Mouse (Mus musculus): ENCODE results near the gene Pmvk. TPM values are rescaled to one million over a fixed set of nuclear protein-coding genes. Genes with fewer than 3 reads are reported as not detected.

The Pmvk gene
- polyA plus RNA-seq, 1 experiment from 2014 or later, result 53.8 TPM

Other genes starting within 250 kb of the Pmvk start
- 12.5 and 13.2 TPM in 2 replicates for gene Thbs3, start 239.4 kb upstream of the Pmvk start, polyA plus RNA-seq (2014; fragmentation: Nextera tagmentation; extraction: Ambion mirVana)
- gene Mtx1, start 227.5 kb upstream of the Pmvk start, polyA plus RNA-seq (2014; fragmentation: Nextera tagmentation; extraction: Ambion mirVana), result 217 and 259 TPM in 2 replicates
- gene Muc1, start 225.5 kb upstream of the Pmvk start, polyA plus RNA-seq (2014; fragmentation: Nextera tagmentation; extraction: Ambion mirVana), result 8.0 and 13.6 TPM in 2 replicates
- 321 and 407 TPM in 2 replicates for gene Krtcap2, start 208.6 kb upstream of the Pmvk start, polyA plus RNA-seq (2014; fragmentation: Nextera tagmentation; extraction: Ambion mirVana)
- gene Trim46, start 208.2 kb upstream of the Pmvk start, polyA plus RNA-seq (2014; fragmentation: Nextera tagmentation; extraction: Ambion mirVana), result 2.8 and 3.6 TPM in 2 replicates
- gene Dpm3, start 195.2 kb upstream of the Pmvk start, polyA plus RNA-seq (2014; fragmentation: Nextera tagmentation; extraction: Ambion mirVana), result 134 and 200 TPM in 2 replicates
- gene Slc50a1, start 184.0 kb upstream of the Pmvk start, polyA plus RNA-seq (2014; fragmentation: Nextera tagmentation; extraction: Ambion mirVana), result 55.1 and 64.1 TPM in 2 replicates
- gene Efna1, start 173.4 kb upstream of the Pmvk start, polyA plus RNA-seq (2014; fragmentation: Nextera tagmentation; extraction: Ambion mirVana), result 45.4 and 58.8 TPM in 2 replicates
- 9.7 and 10.1 TPM in 2 replicates for gene Efna3, start 131.6 kb upstream of the Pmvk start, polyA plus RNA-seq (2014; fragmentation: Nextera tagmentation; extraction: Ambion mirVana)
- 30.1 and 36.6 TPM in 2 replicates for gene Efna4, start 116.5 kb upstream of the Pmvk start, polyA plus RNA-seq (2014; fragmentation: Nextera tagmentation; extraction: Ambion mirVana)
- 35.9 and 47.1 TPM in 2 replicates for gene Adam15, start 104.5 kb upstream of the Pmvk start, polyA plus RNA-seq (2014; fragmentation: Nextera tagmentation; extraction: Ambion mirVana)
- 0.18 and 0.30 TPM in 2 replicates for gene Dcst2, start 92.6 kb upstream of the Pmvk start, polyA plus RNA-seq (2014; fragmentation: Nextera tagmentation; extraction: Ambion mirVana)
- 0.63 and 1.5 TPM in 2 replicates for gene Dcst1, start 89.3 kb upstream of the Pmvk start, polyA plus RNA-seq (2014; fragmentation: Nextera tagmentation; extraction: Ambion mirVana)
- 1.8 and 2.2 TPM in 2 replicates for gene Zbtb7b, start 59.8 kb upstream of the Pmvk start, polyA plus RNA-seq (2014; fragmentation: Nextera tagmentation; extraction: Ambion mirVana)
- gene Lenep, start 51.7 kb upstream of the Pmvk start, polyA plus RNA-seq (2014; fragmentation: Nextera tagmentation; extraction: Ambion mirVana), result not detected in 2 replicates
- 19.6 and 24.9 TPM in 2 replicates for gene Flad1, start 42.7 kb upstream of the Pmvk start, polyA plus RNA-seq (2014; fragmentation: Nextera tagmentation; extraction: Ambion mirVana)
- gene Cks1b, start 36.2 kb upstream of the Pmvk start, polyA plus RNA-seq (2014; fragmentation: Nextera tagmentation; extraction: Ambion mirVana), result 632 and 773 TPM in 2 replicates
- 42.8 and 64.0 TPM in 2 replicates for gene Shc1, start 36.1 kb upstream of the Pmvk start, polyA plus RNA-seq (2014; fragmentation: Nextera tagmentation; extraction: Ambion mirVana)
- gene Pygo2, start 24.3 kb upstream of the Pmvk start, polyA plus RNA-seq (2014; fragmentation: Nextera tagmentation; extraction: Ambion mirVana), result 45.7 and 53.0 TPM in 2 replicates
- 15.5 and 19.4 TPM in 2 replicates for gene Pbxip1, start 17.8 kb upstream of the Pmvk start, polyA plus RNA-seq (2014; fragmentation: Nextera tagmentation; extraction: Ambion mirVana)
- gene Kcnn3, start 65.6 kb downstream of the Pmvk start, polyA plus RNA-seq (2014; fragmentation: Nextera tagmentation; extraction: Ambion mirVana), result 1.4 and 2.1 TPM in 2 replicates

All from kidney, embryonic 14.5 days (tissue).